Mouse (Mus musculus) retina, postnatal 7 days (tissue): Measurements from ENCODE around the gene Dus1l.
"Not testable (repeated sequence)": the region's sequence is repeated elsewhere in the genome, so short reads cannot be mapped to it uniquely, and the experiment has no call there.

Experiments used
- DNase-seq: peaks from one replicate; pipeline ENCODE4 v3.0.0-alpha.2; 2012; ENCODE audit warnings: low read depth, low spot score

Dus1l gene

DNA sequence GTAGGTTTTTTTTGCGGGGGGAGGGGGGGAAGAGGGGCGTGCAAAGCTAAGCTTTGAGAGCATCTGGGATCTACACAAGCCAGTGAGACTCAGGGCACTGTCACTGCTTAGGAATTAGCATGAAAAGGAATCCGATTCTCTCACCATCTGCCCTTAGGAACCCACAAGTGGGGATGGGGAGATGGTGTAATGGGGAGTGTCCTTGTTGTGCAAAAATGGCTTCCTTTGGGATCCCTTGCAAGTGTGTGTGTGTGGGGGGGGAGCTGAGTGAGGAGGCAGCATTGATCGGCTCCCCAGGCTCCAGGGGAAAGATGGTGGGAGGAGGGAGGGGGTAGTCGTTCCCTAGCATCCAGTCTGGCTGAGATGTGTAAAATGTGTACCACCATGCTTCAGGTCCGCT is 19.1 kb downstream of the Dus1l start:
- DNase-seq = peak; percentile 34

DNA sequence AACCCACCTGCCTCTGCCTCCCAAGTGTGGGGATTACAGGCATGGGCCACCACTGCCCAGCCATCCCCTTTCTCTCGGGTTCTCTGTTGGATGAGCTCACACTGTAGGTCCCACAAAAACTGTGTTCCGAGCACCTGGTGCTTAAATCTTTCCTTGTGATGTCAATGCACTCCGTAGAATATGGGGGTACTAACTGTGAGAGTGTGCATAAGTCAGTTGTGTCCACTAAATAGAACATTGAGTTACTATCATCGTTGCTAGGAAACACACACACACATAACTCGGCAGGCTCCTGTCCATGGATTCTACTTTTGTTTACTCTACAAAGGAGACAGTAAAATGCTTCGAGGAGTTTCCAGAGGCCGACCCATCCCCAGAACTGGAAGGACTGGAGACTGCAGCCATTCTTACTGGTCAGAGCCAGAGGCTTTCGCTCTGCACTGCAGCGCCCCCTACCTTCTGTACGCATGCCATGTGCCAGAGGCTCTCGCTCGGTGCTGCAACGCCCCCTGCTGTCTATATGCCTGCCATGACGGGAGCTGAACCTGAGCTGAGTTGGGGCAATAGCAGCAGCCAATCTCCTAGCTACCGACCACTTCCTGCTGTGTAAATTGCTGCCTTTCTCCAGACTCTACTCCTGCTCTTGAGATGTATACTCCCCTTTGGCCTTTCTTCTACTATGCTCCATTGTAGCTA is 20.3 kb downstream of the Dus1l start:
- DNase-seq = peak; percentile 88

DNA sequence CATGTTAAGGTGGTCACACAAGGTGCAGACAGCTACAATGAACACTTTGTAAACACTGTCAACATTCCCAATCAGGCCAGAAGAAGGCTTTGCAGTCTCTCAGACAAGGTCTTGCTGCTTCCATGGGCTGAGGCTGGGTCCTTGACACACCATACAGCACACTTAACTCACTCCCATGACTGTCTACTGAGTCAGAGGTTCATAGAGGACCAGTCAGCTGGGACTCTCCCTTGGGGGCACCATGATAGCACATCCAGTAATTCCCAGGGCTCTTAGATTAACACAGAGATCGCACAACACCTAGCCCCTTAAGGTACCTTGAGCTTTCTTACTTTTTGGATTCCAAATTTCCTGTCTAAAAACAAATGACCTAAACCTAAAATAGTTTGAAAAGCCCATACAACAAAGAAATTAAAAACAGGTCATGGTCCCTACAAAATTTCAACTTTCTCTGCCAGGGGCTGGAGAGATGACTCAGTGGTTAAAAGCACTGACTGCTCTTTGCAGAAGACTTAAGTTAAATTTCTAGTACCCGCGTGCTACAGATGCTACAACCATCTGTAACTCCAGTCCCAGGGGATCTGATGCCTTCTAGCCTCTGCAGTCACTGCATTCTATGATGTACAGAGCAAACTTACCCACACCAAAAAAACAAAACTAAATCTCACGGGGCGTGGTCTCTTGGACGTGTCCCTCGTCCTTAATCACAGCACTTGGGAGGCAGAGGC is 22.6 kb downstream of the Dus1l start:
- DNase-seq = no peak

DNA sequence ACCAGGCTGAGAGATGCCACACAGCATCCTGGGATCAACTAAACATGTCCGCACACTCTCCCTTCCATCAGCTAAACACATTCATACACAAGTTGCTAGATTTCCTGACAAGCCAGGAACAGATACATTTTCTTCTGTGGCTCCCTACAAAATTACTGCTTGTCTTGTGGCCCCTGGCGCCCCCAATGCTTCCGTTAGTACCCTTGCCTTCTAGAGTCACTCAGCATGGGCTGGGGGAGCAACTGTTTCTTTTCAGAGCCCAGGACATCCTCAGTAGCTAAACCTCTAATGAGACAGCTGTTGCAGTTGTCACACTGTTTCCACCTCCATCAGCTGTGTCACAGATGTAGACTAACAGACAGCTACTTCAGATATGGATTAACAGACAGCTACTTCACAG is 23.5 kb downstream of the Dus1l start:
- no peak for DNase-seq

DNA sequence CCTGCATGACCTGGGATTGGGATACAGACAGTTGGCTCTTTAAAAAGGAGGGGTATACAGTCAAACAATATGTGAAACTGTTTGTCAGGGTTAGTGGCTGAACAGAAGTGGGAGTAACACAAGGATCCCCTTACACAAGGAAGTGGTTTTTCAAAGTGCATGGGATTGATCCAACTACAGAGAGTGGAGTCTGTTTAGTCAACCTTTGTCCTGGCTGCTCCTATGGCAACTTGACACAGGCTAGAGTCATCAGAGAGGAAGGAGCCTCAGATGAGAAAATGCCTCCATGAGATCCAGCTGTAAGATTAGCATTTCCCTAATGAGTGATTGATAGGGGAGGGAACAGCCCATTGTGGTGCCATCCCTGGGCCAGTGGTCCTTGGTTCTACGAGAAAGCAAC is 28.0 kb downstream of the Dus1l start:
- no peak for DNase-seq

DNA sequence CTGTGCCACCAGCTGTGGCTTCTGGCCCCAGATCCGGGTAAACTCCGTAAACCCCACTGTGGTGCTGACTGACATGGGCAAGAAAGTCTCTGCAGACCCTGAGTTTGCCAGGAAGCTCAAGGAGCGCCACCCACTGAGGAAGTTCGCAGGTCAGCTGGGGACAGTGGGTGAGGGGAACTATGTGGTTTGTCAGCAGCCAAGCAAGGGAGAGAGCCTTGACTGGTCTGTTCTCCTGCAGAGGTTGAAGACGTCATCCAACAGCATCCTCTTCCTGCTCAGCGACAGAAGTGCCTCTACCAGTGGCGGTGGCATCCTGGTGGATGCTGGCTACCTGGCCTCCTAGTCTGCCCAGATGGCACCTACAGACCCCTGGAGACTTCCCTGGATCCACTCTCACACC is 29.2 kb downstream of the Dus1l start:
- not testable (repeated sequence) for DNase-seq

DNA sequence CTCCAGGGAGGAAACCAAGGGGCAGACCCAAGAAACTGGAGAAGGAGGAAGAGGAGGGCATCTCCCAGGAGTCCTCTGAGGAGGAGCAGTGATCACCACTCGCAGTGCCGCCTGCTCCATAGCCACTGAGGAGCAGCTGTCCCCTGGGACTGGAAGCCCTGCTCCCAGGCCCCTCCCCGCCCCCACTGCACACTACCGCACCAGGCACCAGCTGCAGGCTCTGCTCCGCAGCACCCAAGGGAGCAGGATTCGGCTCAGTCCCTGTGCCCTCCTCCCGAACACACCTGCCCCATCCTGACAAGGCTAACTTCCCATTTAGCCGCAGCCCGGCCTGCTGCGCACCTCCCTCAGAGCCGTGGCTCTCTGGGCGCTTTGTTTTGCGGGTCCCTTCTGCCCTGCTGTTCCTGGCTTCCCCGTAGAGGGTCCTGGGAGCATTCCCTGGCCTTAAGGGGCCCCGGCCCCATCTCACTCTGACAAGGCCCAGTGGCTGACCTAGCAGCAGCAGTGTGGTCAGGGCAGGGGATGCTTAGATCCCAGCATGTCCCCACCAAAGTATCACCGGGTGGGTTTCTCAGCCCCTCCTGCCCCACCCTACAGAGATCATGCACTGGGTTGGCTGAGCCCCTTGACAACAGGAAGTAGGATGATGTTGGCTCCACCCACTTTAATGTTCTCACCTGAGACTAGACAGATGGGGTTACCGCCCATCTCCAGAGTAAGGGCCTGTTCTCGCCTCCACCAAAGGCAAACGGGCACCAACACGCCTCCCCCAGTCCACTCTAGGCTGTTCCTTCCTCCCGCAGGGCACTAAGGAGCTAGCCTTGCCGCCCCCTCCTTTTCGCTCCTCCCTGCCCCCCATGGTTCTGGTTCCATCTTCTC is 32.8 kb downstream of the Dus1l start:
- not testable (repeated sequence) for DNase-seq

DNA sequence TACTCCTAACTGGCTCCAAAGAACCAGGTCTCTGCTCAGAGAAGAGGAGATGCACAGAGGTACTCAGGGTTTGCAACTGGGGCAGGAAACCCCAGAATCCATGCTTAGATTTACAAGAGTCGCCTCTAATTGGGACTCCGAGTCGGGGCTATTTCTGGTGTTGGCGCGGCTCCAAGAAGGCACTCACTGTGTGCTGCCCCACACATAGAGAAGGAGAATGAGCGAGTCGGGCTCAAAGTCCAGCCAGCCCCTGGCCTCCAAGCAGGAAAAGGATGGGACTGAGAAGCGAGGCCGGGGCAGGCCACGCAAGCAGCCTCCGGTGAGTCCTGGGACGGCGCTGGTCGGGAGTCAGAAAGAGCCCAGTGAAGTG is 33.5 kb downstream of the Dus1l start, which contains the start of gene Hmga1b:
TSS of gene Hmga1b (plus strand) at position 123 of the 370 bp plus-strand sequence.
- not testable (repeated sequence) for DNase-seq

DNA sequence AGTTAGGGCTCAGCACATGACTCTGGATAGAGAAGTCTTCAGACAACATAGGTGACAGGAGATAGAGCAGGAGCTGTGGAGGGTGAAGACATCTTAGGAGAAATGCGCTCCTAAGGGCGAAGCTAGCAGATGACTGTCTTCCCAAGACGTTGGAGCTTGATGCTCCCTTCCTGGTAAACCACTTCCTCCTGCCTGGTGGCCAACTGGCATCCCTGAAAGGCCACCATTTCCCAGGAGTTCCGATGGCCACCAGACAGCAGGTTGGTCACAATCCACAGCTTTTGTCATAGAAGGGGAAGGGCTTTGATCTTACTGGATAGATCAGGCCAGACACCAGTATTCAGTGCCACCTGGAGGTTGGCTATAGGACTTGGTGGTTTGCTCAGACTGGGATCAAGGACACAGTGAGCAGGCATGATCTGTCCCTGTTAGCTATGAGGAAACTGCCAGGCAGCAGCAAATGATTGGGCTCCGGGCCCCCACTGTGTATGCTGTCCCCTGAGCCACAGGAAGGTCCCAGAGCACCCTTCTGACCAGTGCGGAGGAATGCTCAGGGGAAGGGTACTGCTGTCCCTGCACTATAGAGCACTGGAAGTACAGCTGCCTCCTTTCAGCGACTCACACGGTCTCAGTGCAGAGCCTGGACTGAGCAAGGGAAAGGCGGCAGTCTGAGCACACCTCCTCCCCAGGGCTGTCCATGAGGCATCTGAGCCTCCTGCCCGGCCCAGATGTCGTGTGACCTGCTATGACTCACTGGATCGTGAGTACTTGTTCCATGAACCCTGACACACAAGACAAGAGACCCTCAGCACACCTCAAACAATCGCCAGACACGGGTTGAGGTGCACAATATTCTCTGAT is 34.2 kb downstream of the Dus1l start:
- DNase-seq = no peak

DNA sequence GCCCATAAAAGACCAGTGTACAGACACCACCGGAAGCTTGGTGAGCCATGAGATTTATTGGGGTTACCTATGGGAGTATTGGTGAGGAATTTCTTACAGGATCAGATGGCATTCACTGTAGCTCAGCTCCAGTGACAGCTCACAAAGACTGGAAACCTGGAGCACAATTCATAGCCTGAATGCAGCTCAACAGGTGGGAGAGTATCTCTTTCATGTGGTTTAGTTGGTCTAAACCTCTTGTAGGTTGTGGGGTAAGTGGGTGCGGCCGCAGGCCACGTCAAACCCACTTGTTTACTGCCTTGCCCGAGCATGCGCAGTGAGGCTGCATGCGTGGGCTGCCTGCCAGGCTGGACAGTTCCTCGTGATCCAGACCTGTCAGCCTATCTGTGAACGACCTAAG is 36.0 kb downstream of the Dus1l start:
- DNase-seq = no peak

DNA sequence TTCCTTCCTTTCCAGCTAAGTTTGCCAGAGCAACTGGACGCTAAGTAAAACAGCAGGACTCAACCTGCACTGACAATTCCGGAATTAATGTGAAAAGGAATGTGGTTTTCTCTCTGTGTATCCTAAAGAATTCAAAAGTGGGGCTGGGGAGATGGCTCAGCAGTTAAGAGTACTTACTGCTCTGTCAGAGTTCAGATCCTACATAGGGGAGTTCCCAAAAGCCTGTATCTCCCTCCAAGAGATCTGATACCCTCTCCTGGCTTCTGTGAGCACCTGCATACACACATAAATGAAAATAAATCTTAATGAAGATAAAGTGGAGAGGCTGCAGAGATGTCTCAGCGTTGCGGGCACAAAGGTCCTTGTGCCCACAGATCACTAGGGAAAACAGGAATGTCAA is 44.6 kb downstream of the Dus1l start:
- DNase-seq = no peak

DNA sequence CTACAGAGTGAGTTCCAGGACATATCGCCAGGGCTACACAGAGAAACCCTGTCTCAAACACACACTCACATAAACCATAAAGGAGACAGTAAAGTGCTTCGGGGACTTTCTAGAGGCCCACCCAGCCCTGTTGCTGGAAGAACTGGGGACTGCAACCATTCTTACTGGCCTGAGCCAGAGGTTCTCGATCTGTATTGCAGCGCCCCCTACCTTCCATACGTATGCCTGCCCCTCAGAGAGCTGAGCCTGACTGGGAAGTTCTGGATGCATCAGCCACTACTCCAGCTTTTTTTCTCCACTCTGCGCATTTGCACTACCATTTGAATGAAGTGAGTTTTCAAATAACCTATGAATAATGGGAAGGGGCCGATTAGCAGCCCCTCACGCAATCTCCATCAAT is 46.8 kb downstream of the Dus1l start:
- DNase-seq = no peak

DNA sequence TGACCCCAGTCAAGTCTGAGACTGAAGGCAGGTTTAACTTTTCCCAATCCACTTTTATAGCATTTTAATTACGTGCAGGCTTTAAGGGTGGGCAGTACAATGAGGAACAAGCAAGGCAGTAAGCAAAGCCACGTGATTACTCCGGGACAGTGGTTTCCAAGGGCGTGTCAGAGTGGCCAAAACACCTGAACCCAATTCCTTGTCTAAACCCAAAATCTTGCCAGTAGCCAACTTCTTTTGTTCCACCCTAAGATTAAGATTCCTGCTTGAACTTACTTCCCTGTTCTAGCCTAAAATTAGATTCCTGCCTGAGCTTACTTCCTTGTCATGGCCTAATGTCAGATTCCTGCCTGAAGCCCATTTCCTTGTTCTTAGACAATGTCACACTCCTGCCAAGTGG is 48.2 kb downstream of the Dus1l start:
- no peak for DNase-seq

DNA sequence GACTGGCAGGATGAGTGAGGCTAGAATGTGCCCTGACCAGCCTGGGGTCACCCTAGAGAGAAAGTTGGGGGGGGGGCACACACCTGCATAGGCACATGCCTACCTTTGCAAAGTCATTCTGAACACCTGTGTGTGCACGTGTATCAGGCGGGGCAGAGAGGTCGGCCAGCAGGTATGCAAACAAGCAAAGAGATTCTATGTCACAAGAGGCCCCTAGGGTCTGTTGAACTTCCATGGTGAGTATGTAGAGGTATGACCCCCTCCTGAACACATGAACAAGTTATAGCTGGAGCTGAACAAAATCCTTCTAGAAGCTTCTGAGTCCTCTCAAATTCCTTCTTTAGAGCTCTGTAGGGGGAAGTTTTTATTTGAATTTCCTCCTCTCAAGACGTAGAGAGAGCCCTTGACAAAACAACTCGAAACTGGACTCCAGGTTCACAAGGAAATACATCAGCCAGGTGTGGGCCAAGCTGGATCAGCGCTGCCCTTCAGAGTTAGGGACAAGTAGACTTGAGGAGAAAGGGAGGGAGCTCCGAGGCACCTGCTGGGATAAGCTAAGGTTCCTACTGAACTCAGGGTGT is 52.0 kb downstream of the Dus1l start:
- DNase-seq = no peak

DNA sequence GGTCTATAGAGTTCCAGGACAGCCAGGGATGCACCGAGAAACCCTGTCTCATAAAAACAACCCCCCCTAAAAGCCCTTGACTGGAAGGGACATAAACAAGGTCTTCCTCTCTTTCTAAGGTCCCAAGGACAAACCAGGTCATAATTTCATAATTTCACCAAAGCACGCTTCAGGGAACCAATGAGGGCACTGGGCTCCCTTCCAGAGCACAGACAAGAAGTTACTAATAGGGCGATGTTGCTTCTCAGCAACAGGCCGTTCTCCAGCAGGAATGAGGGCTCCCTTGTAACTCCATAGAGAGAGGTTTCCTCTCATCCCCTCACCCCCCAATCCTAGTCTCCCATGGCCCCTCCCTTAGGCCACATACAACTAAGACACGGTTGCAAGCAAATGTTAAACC is 55.2 kb downstream of the Dus1l start:
- no peak for DNase-seq
